Mouse (Mus musculus): ENCODE results near the gene Abtb2.

The Abtb2 gene

DNA sequence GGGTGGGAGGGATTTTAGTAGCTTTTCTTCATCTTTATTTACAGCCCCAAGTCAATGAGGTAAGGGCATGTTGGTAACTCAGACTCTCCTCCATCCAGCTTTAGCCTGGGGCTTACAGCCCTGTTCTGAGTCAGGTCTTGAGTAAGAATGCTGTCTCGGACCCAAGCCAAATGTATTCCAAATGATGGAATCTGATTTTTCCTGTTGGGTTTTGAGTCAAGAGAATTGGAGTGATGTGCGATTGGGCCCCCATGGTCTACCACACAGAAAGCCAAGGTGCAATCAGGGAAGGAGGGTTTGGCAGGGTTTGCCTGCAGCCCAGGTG, 66.8 kb downstream of the Abtb2 start:
- ChIA-PET POLR2A (interaction anchor here in 1 of 4 experiments (1.0 to 1.1 kb wide), 2 partner anchors 8 to 85 kb away, joined by 3 to 4 read pairs; no protein-coding TSS in a partner anchor), CTCF (interaction anchor here in 1 of 4 experiments (0.6 kb wide), 1 partner anchor 263 kb away, joined by 4 read pairs; no protein-coding TSS in a partner anchor)

GRCm38 (mm10) chr2:103635731-103636487, 69.8 kb downstream of the Abtb2 start:
- POLR2A ChIA-PET: no interaction called here
- CTCF ChIA-PET: no interaction called here

- CTCF ChIA-PET: no interaction called here
- POLR2A ChIA-PET: interaction anchor here in 1 of 4 experiments (1.3 to 1.7 kb wide), 2 partner anchors 9 to 19 kb away, joined by 3 read pairs; no protein-coding TSS in a partner anchor
Measured at GRCm38 (mm10) chr2:103637385-103637784, 71.3 kb downstream of the Abtb2 start.

DNA sequence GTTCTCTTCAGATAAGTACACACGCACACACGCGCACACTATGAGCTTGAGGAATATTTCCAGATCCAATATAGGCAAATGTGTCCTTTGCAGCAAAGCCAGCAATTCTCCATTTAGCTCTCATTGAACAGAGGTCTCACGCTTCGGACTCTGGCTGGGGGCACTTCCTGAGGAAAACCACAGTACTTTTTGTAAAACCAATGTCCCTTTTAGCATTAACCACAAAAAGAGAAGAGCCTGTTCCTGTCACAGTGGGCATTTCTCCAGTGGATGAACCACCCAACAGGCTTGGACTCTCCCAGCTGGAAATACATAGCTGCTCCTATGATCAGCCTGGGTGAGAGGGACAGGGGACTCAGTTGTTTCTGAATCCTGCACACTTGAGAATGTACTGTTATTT, 71.8 kb downstream of the Abtb2 start:
- ChIA-PET POLR2A (interaction anchor here in 1 of 4 experiments (1.3 to 1.7 kb wide), 2 partner anchors 9 to 20 kb away, joined by 3 read pairs; no protein-coding TSS in a partner anchor), CTCF (interaction anchor here in 1 of 4 experiments (1.0 kb wide), 1 partner anchor 13 kb away, joined by 3 read pairs; no protein-coding TSS in a partner anchor)

DNA sequence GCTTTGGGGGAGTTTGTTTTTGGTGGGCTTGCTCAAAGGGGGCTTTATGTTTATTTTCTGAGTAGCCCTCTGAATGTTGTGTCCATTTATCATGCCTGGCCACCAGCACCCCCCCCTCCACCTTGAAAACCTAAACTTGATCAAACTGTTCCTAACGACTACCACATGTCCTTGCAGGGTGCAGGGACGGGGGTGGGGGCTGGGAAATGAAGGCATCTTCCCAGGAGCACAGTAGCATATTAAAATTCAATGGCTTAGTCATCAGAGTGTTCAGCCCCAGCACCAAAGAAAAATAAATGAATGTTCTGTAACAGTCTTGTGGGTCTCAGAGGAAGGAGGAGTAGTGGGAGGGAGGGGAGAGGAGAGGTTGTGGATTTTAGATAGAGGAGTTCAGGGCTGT, 73.6 kb downstream of the Abtb2 start:
- ChIA-PET POLR2A (interaction anchor here in 1 of 4 experiments (0.7 kb wide), 1 partner anchor 30 kb away, joined by 3 read pairs; no protein-coding TSS in a partner anchor), CTCF (no interaction called here)

- CTCF ChIA-PET: no interaction called here
- POLR2A ChIA-PET: interaction anchor here in 1 of 4 experiments (1.3 kb wide), 1 partner anchor 9 kb away, joined by 3 read pairs; no protein-coding TSS in a partner anchor
Measured at GRCm38 (mm10) chr2:103640861-103641260, 74.8 kb downstream of the Abtb2 start.

- POLR2A ChIA-PET: interaction anchor here in 2 of 4 experiments (0.6 to 1.0 kb wide), 3 partner anchors 19 to 884 kb away, joined by 3 to 7 read pairs (median 6); no protein-coding TSS in a partner anchor
- CTCF ChIA-PET: no interaction called here
Measured at GRCm38 (mm10) chr2:103643584-103644211, 77.6 kb downstream of the Abtb2 start.

DNA sequence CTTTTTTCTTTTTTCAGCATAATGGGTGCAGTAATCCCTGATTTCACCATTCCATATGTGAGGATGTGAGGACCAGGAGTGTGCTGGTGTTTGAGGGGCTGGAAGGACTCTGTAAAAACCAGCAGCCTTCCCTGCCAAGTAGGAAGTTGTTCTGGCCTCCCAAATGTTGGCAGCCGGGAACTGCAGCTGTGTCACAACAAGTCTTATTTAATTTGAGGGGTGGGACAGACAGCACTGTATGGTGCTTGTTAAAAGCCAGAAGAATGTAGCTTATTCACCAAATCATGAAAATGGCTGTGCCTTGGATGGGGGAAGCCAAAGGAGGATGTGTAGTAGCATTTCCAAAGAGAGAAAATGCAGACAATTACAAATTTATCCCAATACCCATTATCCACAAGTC, 78.3 kb downstream of the Abtb2 start:
- CTCF ChIA-PET: no interaction called here

GRCm38 (mm10) chr2:103650314-103650879, 84.3 kb downstream of the Abtb2 start:
- ChIA-PET POLR2A (no interaction called here), CTCF (no interaction called here)

More for the DNA sequence above, 78.3 kb downstream of the Abtb2 start:
- POLR2A ChIA-PET: no interaction called here

DNA sequence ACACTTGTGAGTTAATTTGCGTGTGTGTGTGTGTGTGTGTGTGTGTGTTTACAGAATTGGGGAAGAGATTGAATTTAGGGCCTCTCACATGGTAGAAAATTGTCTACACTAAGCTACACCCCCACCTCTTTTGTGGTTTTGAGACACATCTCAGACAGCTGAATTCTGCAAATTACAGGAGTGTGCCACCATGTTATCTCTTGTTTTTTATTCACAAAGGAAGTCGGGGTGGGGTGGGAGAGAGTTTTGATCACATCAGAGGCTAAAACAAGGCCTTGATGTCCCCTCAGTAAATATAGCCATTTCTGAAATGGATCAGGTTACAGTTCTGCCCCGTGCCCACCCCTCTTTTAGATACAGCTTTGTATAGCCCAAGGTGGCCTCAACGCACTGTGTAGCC, 86.0 kb downstream of the Abtb2 start:
- ChIA-PET POLR2A (no interaction called here), CTCF (interaction anchor here in 2 of 4 experiments (0.6 to 0.7 kb wide), 2 partner anchors 258 to 350 kb away, joined by 3 to 13 read pairs; no protein-coding TSS in a partner anchor)

DNA sequence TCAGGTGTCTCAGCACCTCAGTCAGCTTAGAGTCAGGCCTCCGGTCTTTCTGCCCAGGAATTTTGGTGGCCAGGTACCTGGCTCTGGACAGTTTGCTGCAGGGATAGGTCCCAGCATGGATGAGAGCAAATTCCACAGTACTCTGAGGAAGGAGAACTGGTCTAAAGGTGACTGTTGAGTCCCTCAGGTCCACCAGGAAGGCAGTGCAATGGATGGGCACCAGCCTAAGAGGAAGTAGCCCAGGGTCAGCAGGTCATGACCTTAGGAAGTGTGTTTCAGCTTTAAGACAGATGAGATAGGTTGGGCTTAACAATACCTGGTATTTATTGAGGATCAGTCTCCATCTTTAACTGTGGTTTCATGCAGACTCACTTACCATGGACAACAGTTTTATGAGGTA, 88.9 kb downstream of the Abtb2 start:
- POLR2A ChIA-PET: interaction anchor here in 2 of 4 experiments (1.0 to 1.6 kb wide), 2 partner anchors 26 to 213 kb away, joined by 3 read pairs; no protein-coding TSS in a partner anchor
- CTCF ChIA-PET: no interaction called here

DNA sequence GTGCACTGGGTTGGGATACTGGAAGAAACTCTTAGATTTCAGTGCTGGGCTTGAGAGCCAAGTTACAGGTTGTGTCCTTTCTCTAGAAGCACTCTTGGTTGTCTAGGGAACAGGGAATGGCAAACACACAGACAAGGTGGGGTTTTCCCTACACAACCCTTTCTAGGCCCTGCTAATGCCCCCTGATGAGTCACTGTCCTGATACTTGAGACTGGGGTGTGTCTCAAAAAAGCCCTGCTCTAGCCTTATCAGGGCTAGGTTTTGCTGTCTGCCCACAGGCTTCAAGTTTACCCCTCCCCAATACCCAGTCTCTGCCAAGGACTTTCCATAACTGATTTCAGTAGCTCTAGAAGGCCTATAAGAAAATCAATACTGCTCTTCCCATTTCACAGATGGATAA, 89.9 kb downstream of the Abtb2 start:
- ChIA-PET POLR2A (interaction anchor here in 1 of 4 experiments (1.6 kb wide), 1 partner anchor 25 kb away, joined by 3 read pairs; no protein-coding TSS in a partner anchor), CTCF (interaction anchor here in 1 of 4 experiments (0.6 kb wide), 1 partner anchor 220 kb away, joined by 9 read pairs; no protein-coding TSS in a partner anchor)

DNA sequence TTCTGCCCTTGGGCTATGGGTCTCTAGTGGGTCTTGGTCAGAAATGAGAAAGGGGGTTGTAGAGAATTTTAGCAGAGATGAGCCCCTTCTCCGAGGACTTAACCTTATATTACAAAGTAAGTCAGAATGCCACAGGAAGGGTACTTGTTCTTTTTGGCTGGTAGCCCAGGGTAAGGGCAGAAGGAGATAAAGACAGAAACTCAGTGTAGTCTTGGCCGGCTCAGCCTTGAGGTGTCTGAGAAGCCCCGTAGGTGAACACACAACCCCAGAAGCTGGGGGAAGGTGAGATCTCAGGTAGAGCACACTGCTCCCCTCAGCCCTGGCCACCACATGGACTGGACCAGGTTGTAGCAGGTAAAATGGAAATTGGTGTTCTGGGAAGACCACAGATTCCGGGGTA, 93.1 kb downstream of the Abtb2 start:
- POLR2A ChIA-PET: interaction anchor here in 2 of 4 experiments (0.6 to 0.9 kb wide), 4 partner anchors 12 to 383 kb away, joined by 3 to 4 read pairs (median 4); partner anchors contain the start of gene Abtb2 (in 1 of the 2)
- CTCF ChIA-PET: interaction anchor here in 2 of 4 experiments (0.7 kb wide), 2 partner anchors 52 to 115 kb away, joined by 6 read pairs; no protein-coding TSS in a partner anchor

GRCm38 (mm10) chr2:103659648-103660556, 93.8 kb downstream of the Abtb2 start:
- POLR2A ChIA-PET: interaction anchor here in 1 of 4 experiments (0.8 kb wide), 1 partner anchor 19 kb away, joined by 3 read pairs; no protein-coding TSS in a partner anchor
- CTCF ChIA-PET: no interaction called here

DNA sequence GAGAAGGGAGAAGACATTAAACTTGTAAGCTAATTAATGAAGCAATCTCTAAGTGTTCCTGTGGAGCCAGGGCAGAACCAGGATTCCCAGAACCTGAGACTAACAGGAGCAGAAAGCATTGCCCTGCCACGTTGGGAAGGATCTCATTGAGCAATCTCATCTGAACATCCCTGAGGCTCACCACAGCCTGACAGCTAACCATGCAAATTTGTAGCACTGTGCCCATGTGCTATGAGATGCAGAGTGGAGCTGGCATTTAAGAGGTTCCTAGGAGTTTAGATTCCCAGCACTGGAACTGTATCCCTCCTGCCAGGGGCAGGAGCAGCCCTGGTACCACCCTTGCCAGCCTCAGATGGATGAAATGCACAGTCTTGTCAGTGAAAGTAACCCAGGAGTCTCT, 95.6 kb downstream of the Abtb2 start:
- CTCF ChIA-PET: no interaction called here
- POLR2A ChIA-PET: no interaction called here

- ChIA-PET POLR2A (interaction anchor here in 1 of 4 experiments (0.6 kb wide), 1 partner anchor 165 kb away, joined by 3 read pairs; no protein-coding TSS in a partner anchor), CTCF (no interaction called here)
Measured at GRCm38 (mm10) chr2:103662121-103662520, 96.0 kb downstream of the Abtb2 start.

- POLR2A ChIA-PET: no interaction called here
Measured at GRCm38 (mm10) chr2:103664341-103664740, 98.2 kb downstream of the Abtb2 start.

More at GRCm38 (mm10) chr2:103664341-103664740, 98.2 kb downstream of the Abtb2 start:
- CTCF ChIA-PET: no interaction called here

Data from embryonic stem cell, embryonic (primary cell).